Mouse (Mus musculus) heart, postnatal 0 days (tissue): ENCODE results near the gene Gorasp1.

ENCODE experiments used
- CTCF ChIP-seq: IDR thresholded peaks from 2 replicates; pipeline ENCODE4 v1.5.1; 2016; ENCODE audit warnings: antibody characterized with exemption, control low read depth, low read depth
- EP300 ChIP-seq: IDR thresholded peaks from 2 replicates; pipeline ENCODE4 v1.6.1; 2016; ENCODE audit warnings: antibody characterized with exemption, low read depth

GRCm38 (mm10) chr9:119973281-119973680 is 35.9 kb upstream of the Gorasp1 start:
- TF ChIP-seq CTCF (no peak), EP300 (no peak)
